Mouse (Mus musculus) lung, embryonic 15.5 days (tissue): ENCODE data around the gene Mrpl37. TPM values are rescaled to one million over a fixed set of nuclear protein-coding genes. Genes with fewer than 3 reads are reported as not detected.

Source experiments
- ATAC-seq: fragments of 200-750 bp; cut with Nextera tagmentation; 2 replicates; pipeline ENCODE4 v1.8.0; 2017; ENCODE audit warnings: moderate number of reproducible peaks, borderline replicate concordance; ENCODE audit not compliant: low FRiP score, low TSS enrichment; ENCODE audit errors: extremely low read depth
- H3K27ac ChIP-seq: fragments of 300-500 bp; sonication (generic); 2 replicates; pipeline ENCODE4 v1.5.1; 2015; ENCODE audit warnings: moderate library complexity, mild to moderate bottlenecking, inconsistent platforms
- H3K27me3 ChIP-seq: fragments of 300-500 bp; sonication (generic); 2 replicates; pipeline ENCODE4 v1.6.1; 2015; ENCODE audit warnings: inconsistent platforms
- H3K36me3 ChIP-seq: fragments of 300-500 bp; sonication (generic); 2 replicates; pipeline ENCODE4 v1.6.1; 2015; ENCODE audit warnings: inconsistent platforms
- H3K4me1 ChIP-seq: fragments of 300-500 bp; sonication (generic); 2 replicates; pipeline ENCODE4 v1.6.1; 2015; ENCODE audit warnings: inconsistent platforms
- H3K4me2 ChIP-seq: fragments of 300-500 bp; sonication (generic); 2 replicates; pipeline ENCODE4 v1.6.1; 2015; ENCODE audit warnings: inconsistent platforms, mild to moderate bottlenecking, moderate library complexity
- H3K4me3 ChIP-seq: fragments of 300-500 bp; sonication (generic); 2 replicates; pipeline ENCODE4 v1.5.1; 2015; ENCODE audit warnings: mild to moderate bottlenecking, inconsistent platforms
- H3K9ac ChIP-seq: fragments of 300-500 bp; sonication (generic); 2 replicates; pipeline ENCODE4 v1.6.1; 2015; ENCODE audit warnings: inconsistent platforms
- H3K9me3 ChIP-seq: fragments of 300-500 bp; sonication (generic); 2 replicates; pipeline ENCODE4 v1.6.1; 2016; ENCODE audit warnings: inconsistent platforms
- WGBS: fragments of 180-500 bp; shearing (Covaris S2); methylation state at CpG from one replicate; pipeline ENCODE4 v1.1.7; 2015; 5-methylcytosine and 5-hydroxymethylcytosine counted together
- polyA plus RNA-seq: library from polyadenylated mRNA; unstranded; fragments of >200 nt; fragmentation: Nextera tagmentation; extraction: Ambion mirVana; gene quantifications from 2 replicates; pipeline ENCODE4 v1.2.1, GENCODE M21; 2015

The Mrpl37 gene
- polyA plus RNA-seq, 1 experiment from 2014 or later, result 94.8 TPM

DNA sequence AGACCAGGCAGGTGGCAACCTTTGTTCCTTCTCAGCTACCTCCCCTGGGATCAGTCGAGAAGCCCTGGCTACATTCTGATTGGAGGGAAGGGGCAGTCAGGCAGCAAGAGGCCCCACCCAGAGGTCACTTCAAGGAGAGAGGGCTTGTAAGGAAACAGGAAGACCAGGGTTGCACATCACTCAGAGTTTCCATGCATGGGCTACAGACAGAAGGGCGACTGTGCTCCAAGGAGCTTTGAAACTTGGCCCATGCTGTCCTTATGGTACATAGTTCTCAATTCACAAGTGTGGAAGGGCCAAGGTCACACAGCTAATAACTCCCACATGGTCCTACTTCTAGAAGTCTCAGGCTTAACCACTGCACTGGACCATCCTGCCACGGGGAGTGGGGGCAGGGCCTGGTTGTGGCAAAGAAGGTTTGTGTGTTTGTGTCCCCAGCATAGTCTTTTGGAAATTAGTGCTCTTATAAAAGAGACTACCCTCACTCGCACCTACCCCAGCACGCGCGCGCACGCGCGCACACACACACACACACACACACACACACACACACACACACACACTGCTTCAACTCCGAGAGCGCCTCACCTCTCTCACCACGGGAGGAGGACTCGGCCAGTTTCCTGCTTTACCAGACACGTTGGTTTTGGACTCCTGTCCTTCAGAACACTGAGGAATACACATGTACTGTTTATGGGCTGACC is 28.0 kb upstream of the Mrpl37 start:
- H3K27ac ChIP-seq, result no peak overlapping the region
- H3K36me3 ChIP-seq, result no peaks in the 10 kb centered on the region
- H3K27me3 ChIP-seq, result no peaks in the 10 kb centered on the region
- H3K4me1 ChIP-seq, result no peaks in the 10 kb centered on the region
- H3K4me2 ChIP-seq, result no peak overlapping the region
- H3K4me3 ChIP-seq, result no peak overlapping the region
- H3K9ac ChIP-seq, result no peak overlapping the region
- no peak for ATAC-seq
- H3K9me3 ChIP-seq, result no peaks in the 10 kb centered on the region
- 70% methylated on average over 16 of the region's 16 CpGs for WGBS

DNA sequence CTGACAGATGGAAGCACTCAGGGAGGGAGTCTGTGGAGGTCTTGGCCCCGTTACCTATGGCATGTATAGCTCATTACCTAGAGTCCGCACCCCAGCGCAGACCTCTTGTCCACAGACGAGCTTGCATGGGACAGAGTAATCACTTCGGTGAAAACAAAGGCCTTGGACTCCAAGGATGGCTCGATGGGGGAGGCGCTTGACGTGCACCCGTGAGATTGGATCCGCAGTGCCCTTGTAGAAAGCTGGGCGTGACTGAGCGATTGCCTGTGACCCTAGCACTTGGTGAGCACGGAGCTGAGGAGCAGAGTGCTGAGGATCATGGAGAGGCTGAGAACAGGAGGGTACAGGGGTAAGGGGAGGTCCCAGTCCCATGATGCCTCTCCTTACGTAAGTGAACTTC is 25.0 kb upstream of the Mrpl37 start:
- H3K4me3 ChIP-seq, result no peak overlapping the region
- WGBS, result 72% methylated on average over 14 of the region's 14 CpGs
- H3K27ac ChIP-seq, result no peak overlapping the region
- no peak overlapping the region for H3K4me2 ChIP-seq
- ATAC-seq, result no peak
- no peaks in the 10 kb centered on the region for H3K36me3 ChIP-seq
- no peaks in the 10 kb centered on the region for H3K27me3 ChIP-seq
- no peaks in the 10 kb centered on the region for H3K9me3 ChIP-seq
- no peak overlapping the region for H3K9ac ChIP-seq
- H3K4me1 ChIP-seq, result no peaks in the 10 kb centered on the region

DNA sequence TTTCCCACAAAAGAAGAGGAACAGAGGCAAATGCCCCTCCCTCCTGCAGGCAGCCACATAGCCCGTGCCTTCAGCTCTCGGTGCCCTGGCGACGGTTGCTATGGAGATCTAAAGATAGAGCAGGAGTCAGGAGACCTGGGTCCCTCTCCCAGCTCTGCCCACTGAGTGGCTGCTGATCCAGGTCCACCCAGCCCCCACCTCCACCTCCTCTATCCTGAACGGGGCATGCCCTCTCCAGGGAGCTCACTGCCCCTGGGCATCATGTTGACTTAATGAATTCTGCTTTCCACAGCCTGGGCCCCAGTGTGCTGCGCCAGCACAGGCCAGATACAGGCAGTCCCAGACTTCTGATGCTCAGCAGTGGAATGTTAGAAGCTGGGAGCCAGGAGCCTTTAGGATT is 18.2 kb upstream of the Mrpl37 start:
- H3K9me3 ChIP-seq, result no peaks in the 10 kb centered on the region
- no peak overlapping the region for H3K4me2 ChIP-seq
- H3K36me3 ChIP-seq, result no peaks in the 10 kb centered on the region
- H3K9ac ChIP-seq, result no peak overlapping the region
- no peak overlapping the region for H3K27ac ChIP-seq
- no peak overlapping the region for H3K4me3 ChIP-seq
- H3K27me3 ChIP-seq, result no peaks in the 10 kb centered on the region
- ATAC-seq, result peak; percentile 54; the same call in 1 of the 2 replicates
- WGBS, result 14% methylated on average over 6 of the region's 6 CpGs
- H3K4me1 ChIP-seq, result peaks cover 4% of the 10 kb centered on the region; the same call in 1 of the 2 replicates

DNA sequence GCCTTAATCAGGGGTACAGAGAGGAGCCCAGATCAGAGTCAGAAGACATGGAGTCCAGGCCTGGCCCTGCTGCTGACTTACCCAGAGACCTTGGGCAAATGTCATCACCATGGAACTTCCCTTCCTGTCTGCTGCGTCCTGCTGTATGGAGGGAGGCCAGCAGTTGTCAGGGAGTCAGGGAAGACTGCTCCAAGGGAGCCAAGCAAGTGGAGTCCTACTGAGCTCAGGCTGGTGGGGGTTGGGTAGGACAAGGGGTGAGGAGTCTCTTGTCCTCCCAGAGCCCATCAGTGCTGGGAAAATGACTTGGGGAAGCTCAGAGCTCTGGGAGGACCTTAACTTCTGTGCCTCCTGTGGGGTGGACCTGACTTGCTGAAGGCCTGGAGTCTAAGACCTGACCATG is 17.7 kb upstream of the Mrpl37 start:
- 15% methylated on average over 1 of the region's 1 CpGs for WGBS
- no peaks in the 10 kb centered on the region for H3K36me3 ChIP-seq
- H3K27ac ChIP-seq, result no peak overlapping the region
- no peak overlapping the region for H3K9ac ChIP-seq
- peaks cover 4% of the 10 kb centered on the region; the same call in 1 of the 2 replicates for H3K4me1 ChIP-seq
- no peaks in the 10 kb centered on the region for H3K27me3 ChIP-seq
- no peak for ATAC-seq
- no peak overlapping the region for H3K4me2 ChIP-seq
- no peak overlapping the region for H3K4me3 ChIP-seq
- no peaks in the 10 kb centered on the region for H3K9me3 ChIP-seq

DNA sequence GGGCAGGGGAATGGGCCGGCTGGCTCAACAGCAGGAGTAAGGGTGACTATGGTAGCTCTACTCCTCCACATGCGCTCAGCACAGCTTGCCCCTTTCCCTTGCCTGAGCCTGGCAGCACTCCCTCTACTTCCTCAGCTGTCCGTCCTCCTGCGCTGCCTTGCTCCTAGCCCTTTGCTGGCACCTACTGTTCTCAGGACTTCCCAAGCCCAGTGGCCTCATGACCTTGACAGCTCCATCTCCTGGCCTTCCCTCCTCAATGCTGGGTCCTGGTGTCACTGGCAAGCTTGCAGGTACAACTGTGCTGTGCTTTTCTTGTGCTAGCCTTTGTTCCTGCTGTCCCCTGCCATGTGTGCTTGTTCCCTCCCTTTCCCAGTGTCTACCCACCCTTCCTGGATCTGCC is 16.5 kb upstream of the Mrpl37 start:
- WGBS, result 86% methylated on average over 4 of the region's 4 CpGs
- no peaks in the 10 kb centered on the region for H3K9me3 ChIP-seq
- ATAC-seq, result no peak
- H3K4me2 ChIP-seq, result no peak overlapping the region
- H3K27ac ChIP-seq, result no peak overlapping the region
- H3K4me3 ChIP-seq, result no peak overlapping the region
- peaks cover 4% of the 10 kb centered on the region; the same call in 1 of the 2 replicates for H3K4me1 ChIP-seq
- H3K27me3 ChIP-seq, result no peaks in the 10 kb centered on the region
- H3K9ac ChIP-seq, result no peak overlapping the region
- H3K36me3 ChIP-seq, result no peaks in the 10 kb centered on the region

DNA sequence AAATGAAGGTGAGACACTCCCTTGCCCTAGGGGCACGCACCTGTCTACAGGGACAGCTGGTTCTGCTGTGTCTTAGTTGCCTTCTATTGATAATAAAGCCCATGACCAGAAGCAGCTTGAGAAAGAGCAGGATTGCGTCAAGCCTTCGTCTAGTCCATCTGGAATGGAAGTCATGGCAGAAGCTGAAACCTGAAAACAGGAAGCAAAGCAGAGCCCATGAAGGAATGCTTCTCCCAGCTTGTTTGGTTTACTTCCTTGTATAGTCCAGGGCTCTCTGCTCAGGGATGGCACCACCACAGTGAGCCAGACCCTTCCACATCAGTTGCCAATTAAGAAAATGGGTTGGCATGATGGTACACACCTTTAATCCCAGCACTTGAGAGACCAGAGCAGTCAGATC is 15.5 kb upstream of the Mrpl37 start:
- no peaks in the 10 kb centered on the region for H3K27me3 ChIP-seq
- no peak overlapping the region for H3K4me3 ChIP-seq
- no peak overlapping the region for H3K27ac ChIP-seq
- WGBS, result 83% methylated on average over 3 of the region's 3 CpGs
- H3K36me3 ChIP-seq, result no peaks in the 10 kb centered on the region
- H3K4me2 ChIP-seq, result no peak overlapping the region
- H3K9ac ChIP-seq, result no peak overlapping the region
- no peak for ATAC-seq
- peaks cover 4% of the 10 kb centered on the region; the same call in 1 of the 2 replicates for H3K4me1 ChIP-seq
- H3K9me3 ChIP-seq, result no peaks in the 10 kb centered on the region

DNA sequence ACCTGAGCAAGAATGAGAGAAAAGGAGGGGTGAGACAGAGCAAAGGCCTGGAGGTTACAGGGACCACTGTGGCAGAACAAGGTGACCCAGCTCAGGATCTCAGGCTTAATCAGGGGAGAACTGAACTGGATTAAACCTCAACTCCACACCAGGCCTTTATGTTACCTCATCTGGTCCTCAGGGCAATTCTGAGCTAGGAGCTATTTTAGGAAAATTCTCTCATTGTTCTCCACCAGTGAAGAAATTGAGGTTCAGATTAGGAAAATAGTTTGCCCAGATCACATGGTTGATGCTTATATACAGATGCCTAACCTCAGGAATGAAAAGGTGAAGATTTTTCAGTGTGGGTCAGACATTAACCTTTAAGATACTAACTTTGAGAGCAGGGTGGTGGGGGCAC is 13.0 kb upstream of the Mrpl37 start:
- Histone ChIP-seq H3K27ac (no peak overlapping the region), H3K36me3 (no peaks in the 10 kb centered on the region), H3K4me1 (peaks cover 2% of the 10 kb centered on the region; the same call in 1 of the 2 replicates), H3K9me3 (no peaks in the 10 kb centered on the region), H3K4me3 (no peak overlapping the region), H3K4me2 (no peak overlapping the region), H3K27me3 (no peaks in the 10 kb centered on the region), H3K9ac (no peak overlapping the region)
- ATAC-seq, result no peak

DNA sequence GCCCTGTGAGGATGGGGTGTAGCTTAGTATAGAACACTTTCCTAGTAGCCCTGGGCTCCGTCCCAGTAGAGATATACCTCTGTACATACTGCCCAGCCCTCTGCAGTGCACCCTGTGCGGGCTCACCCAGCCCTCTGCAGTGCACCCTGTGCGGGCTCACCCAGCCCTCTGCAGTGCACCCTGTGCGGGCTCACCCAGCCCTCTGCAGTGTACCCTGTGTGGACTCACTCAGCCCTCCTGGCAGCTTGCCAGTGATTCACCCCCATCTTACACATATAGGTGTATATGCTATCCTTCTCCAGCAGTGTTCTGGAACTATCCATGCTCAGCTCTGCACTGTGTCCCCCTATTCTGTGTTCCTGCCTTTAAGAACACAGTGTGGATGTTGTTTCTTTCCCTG is 12.2 kb upstream of the Mrpl37 start:
- no peaks in the 10 kb centered on the region for H3K4me1 ChIP-seq
- no peaks in the 10 kb centered on the region for H3K27me3 ChIP-seq
- no peak overlapping the region for H3K4me2 ChIP-seq
- no peak overlapping the region for H3K9ac ChIP-seq
- H3K27ac ChIP-seq, result no peak overlapping the region
- H3K9me3 ChIP-seq, result no peaks in the 10 kb centered on the region
- no peak overlapping the region for H3K4me3 ChIP-seq
- ATAC-seq, result no peak
- 76% methylated on average over 4 of the region's 4 CpGs for WGBS
- no peaks in the 10 kb centered on the region for H3K36me3 ChIP-seq

DNA sequence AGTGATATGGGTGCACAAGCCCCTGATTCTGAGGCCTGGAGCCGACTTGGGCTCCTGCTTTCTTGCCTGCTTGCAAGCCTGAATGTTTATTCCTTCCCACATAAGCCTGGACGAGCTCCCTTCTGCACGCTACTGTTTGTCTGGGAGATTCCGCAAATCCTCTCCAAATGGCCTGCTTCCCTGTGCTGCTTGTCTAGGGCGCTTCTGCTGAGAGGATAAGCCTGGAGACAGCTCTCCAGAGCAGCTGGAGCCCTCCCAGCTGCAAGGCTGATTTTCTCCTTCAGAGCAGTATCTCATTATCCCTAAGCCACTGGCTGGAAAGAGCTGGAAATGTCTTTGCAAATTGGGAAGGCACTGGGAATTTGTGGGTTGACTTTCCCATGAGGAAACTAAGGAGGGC is 8.8 kb upstream of the Mrpl37 start:
- Histone ChIP-seq H3K9me3 (no peaks in the 10 kb centered on the region), H3K4me2 (no peak overlapping the region), H3K27ac (no peak overlapping the region), H3K9ac (no peak overlapping the region), H3K27me3 (no peaks in the 10 kb centered on the region), H3K4me3 (no peak overlapping the region), H3K36me3 (no peaks in the 10 kb centered on the region), H3K4me1 (no peaks in the 10 kb centered on the region)
- WGBS, result 54% methylated on average over 5 of the region's 5 CpGs
- no peak for ATAC-seq

DNA sequence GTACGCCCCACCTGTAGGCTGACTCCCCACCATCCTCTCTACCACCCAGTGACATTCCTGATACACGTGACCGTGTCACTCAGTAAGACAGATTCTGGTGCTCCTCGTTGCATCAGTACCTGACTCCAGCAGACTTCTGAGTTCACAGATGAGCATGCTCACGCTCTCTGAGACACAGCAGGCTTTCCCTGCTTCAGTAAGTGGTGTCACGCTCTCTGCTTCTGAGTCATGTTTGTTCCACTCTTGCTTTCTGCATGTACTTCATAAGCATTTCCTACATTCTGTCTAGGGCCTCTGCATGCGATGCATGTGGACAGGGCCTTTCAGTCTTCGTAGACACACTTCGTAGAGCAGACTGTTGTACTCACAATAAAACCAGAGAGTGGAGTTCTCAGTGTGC is 5.7 kb upstream of the Mrpl37 start:
- no peak overlapping the region for H3K9ac ChIP-seq
- no peak for ATAC-seq
- H3K36me3 ChIP-seq, result no peaks in the 10 kb centered on the region
- no peaks in the 10 kb centered on the region for H3K9me3 ChIP-seq
- H3K4me1 ChIP-seq, result peaks cover 4% of the 10 kb centered on the region
- no peak overlapping the region for H3K27ac ChIP-seq
- no peaks in the 10 kb centered on the region for H3K27me3 ChIP-seq
- 79% methylated on average over 9 of the region's 9 CpGs for WGBS
- H3K4me2 ChIP-seq, result no peak overlapping the region
- no peak overlapping the region for H3K4me3 ChIP-seq

DNA sequence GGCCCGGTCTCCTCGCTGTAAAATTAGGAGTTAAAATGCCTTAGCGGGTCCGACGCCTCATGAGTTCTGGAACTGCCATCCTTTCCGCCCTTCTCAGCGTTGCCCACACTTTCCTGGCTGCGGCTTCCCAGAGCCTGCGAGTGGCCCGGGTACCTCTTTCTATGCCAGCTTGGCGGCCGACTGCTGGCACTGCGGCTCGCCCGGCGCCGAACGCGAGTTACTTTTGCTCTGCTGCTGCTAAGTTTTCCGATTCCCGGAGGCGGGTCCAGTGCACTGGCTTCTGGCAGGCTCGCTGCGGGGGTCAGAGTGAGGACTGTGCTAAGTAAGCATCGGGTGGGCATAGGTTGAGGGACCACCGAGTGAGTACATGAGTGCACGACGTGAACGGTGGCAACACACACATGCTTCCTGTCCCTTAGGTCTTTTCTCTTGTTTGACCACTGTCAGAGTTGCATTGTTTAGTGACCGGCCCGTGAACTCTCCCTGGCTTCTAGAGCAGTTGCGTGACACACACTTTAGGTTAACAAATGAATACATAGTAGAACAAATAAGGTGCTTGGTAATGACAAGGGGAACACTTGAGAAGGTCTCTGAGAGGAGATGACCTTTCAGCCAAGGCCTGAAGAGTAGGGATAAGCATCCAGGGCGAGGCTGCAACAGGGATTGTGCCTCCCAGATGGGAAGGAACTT is 628 bp upstream of the Mrpl37 start:
- peak overlapping the region; percentile 78 for H3K4me3 ChIP-seq
- H3K9me3 ChIP-seq, result no peaks in the 10 kb centered on the region
- peak; percentile 40; the same call in 1 of the 2 replicates for ATAC-seq
- no peaks in the 10 kb centered on the region for H3K27me3 ChIP-seq
- peak overlapping the region; percentile 96 for H3K4me2 ChIP-seq
- H3K4me1 ChIP-seq, result peaks cover 16% of the 10 kb centered on the region
- WGBS, result 4% methylated on average over 33 of the region's 33 CpGs
- H3K36me3 ChIP-seq, result peaks cover 19% of the 10 kb centered on the region
- peak overlapping the region; percentile 69 for H3K9ac ChIP-seq
- H3K27ac ChIP-seq, result peak overlapping the region; percentile 58

DNA sequence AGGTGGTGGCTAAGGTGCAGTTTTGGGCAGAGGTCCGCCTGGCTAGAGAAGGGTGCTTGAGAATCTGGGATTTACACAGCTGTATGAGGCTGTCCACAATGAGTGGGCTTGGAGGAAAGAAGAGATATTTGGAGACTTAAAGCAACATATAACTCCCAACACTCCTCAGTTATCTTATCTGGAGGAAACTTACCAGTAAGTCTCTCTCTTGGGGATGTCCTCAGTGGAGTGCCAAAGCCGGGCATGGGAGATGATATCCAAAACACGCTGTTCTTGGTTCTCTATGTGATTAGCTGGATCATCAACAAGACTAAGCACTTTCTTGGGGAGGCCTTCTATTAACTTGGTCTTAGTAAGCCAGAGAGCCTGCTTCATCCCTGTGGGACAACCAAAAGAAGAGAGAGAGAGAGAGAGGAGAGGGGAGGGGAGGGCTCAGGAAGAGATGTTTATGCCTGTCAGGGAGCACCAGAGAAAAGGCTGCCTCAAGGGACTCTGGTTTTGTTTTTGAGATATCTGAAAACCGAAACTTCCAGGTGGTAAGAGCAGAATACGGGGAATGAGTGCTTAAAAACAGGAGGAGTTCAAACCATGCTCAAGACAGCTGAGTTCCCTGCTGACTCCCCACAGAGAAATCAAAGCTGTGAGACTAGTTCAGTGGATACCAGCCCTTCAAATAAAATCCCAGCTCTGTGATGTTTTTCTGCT is 2.1 kb downstream of the Mrpl37 start:
- Histone ChIP-seq H3K36me3 (peaks cover 43% of the 10 kb centered on the region), H3K4me3 (no peak overlapping the region), H3K27me3 (no peaks in the 10 kb centered on the region), H3K4me2 (no peak overlapping the region), H3K27ac (no peak overlapping the region), H3K4me1 (peaks cover 16% of the 10 kb centered on the region), H3K9me3 (no peaks in the 10 kb centered on the region), H3K9ac (no peak overlapping the region)
- ATAC-seq, result no peak
- 83% methylated on average over 5 of the region's 5 CpGs for WGBS
